Comparison of ENCODE assay signal across 11 mouse cellular contexts in the genomic region with DNA sequence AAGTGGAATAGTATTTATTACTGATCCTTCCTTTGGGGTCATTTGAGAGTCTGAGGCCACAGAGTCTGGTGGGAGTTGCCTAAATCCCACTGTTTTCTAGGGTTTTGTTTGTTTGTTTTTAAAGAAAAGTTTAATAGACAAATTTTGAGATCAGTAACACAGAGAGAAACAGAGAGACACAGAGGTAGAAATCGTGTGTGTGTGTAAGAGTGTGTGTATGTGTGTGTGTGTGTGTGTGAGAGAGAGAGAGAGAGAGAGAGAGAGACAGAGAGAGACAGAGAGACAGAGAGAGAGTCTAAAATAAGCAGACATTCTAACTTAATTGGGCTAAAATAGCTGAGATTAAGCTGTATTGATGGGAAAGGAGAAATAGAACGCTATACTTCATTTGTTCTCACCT. TPM values are rescaled to one million over a fixed set of nuclear protein-coding genes. Genes with fewer than 3 reads are reported as not detected.
DNase-seq lines count a peak whose midpoint lies in the region; ATAC-seq lines count a peak whose summit lies in the region.
"Had no signal": no experiment of that assay in that cellular context is flagged by ENCODE, and none has a peak within 500 bp of the region (broad histone marks: within the 10 kb centered on the region; RNA-seq: fewer than 3 reads in every experiment).

No protein-coding gene starts in this region.

- no peaks in the 10 kb centered on the region for H3K36me3 ChIP-seq in heart, embryonic 16.5 days (ENCODE audit: control insufficient read depth, insufficient read depth)
- no peaks in the 10 kb centered on the region for H3K36me3 ChIP-seq in lung, embryonic 16.5 days (ENCODE audit: control insufficient read depth, insufficient read depth, low read length)
- no peaks in the 10 kb centered on the region for H3K36me3 ChIP-seq in embryonic facial prominence, embryonic 12.5 days
- no peaks in the 10 kb centered on the region for H3K36me3 ChIP-seq in liver, embryonic 16.5 days (ENCODE audit: control insufficient read depth, insufficient read depth)

- ATAC-seq in heart, embryonic 16.5 days (replicated peaks; ENCODE audit: extremely low read depth, insufficient read depth, low FRiP score) = no peak
- no peak for ATAC-seq in lung, embryonic 16.5 days (ENCODE audit: low read depth)
- ATAC-seq in embryonic facial prominence, embryonic 12.5 days (ENCODE audit: insufficient number of reproducible peaks, insufficient read depth, low FRiP score, low TSS enrichment) = no peak
- no peak for ATAC-seq in liver, embryonic 16.5 days (ENCODE audit: low read depth)
- ATAC-seq in megakaryocyte-erythroid progenitor cell, adult 5-6 weeks (replicated peaks; ENCODE audit: low FRiP score, low TSS enrichment, poor library complexity, severe bottlenecking) = no peak

- H3K27ac ChIP-seq in heart, embryonic 16.5 days (ENCODE audit: low read length) = no peak overlapping the region
- peak overlapping the region; percentile 44 for H3K27ac ChIP-seq in lung, embryonic 16.5 days (ENCODE audit: low read length)
- H3K27ac ChIP-seq in embryonic facial prominence, embryonic 12.5 days = no peak overlapping the region
- H3K27ac ChIP-seq in liver, embryonic 16.5 days (ENCODE audit: low read length) = no peak overlapping the region

- H3K4me3 ChIP-seq in heart, embryonic 16.5 days (ENCODE audit: low read length) = peak overlapping the region; percentile 45
- peak overlapping the region; percentile 49 for H3K4me3 ChIP-seq in lung, embryonic 16.5 days (ENCODE audit: low read length)
- H3K4me3 ChIP-seq in embryonic facial prominence, embryonic 12.5 days = no peak overlapping the region
- H3K4me3 ChIP-seq in liver, embryonic 16.5 days (ENCODE audit: low read depth, low read length) = peak overlapping the region; percentile 45

- no peaks in the 10 kb centered on the region for H3K9me3 ChIP-seq in heart, embryonic 16.5 days (replicated peaks; ENCODE audit: control insufficient read depth, low read length)
- no peaks in the 10 kb centered on the region for H3K9me3 ChIP-seq in lung, embryonic 16.5 days (ENCODE audit: control insufficient read depth, low read length)
- no peaks in the 10 kb centered on the region for H3K9me3 ChIP-seq in embryonic facial prominence, embryonic 12.5 days
- no peaks in the 10 kb centered on the region for H3K9me3 ChIP-seq in liver, embryonic 16.5 days (replicated peaks; ENCODE audit: control insufficient read depth, low read length)

- no peak for DNase-seq in heart, postnatal 14 days
- no peak for DNase-seq in lung, postnatal 10 days
- no peak for DNase-seq in adrenal gland, postnatal 14 days
- DNase-seq: cerebellum, adult 18-20 months; gastrocnemius, postnatal 10 days; right cerebral cortex, postnatal 14 days had no signal

- H3K4me2 ChIP-seq in heart, embryonic 16.5 days (ENCODE audit: low read depth, low read length) = peak overlapping the region; percentile 45
- peak overlapping the region; percentile 51 for H3K4me2 ChIP-seq in lung, embryonic 16.5 days (ENCODE audit: low read depth, low read length)
- H3K4me2 ChIP-seq in embryonic facial prominence, embryonic 12.5 days (replicated peaks) = 0 out of 2 replicates have a peak overlapping the region, but pooled peaks have one; percentile 3
- no peak overlapping the region for H3K4me2 ChIP-seq in liver, embryonic 16.5 days (ENCODE audit: low read depth, low read length)

- 57% methylated on average over 2 of the region's 2 CpGs for WGBS in heart, embryonic 16.5 days
- 58% methylated on average over 2 of the region's 2 CpGs for WGBS in lung, embryonic 16.5 days
- 71% methylated on average over 2 of the region's 2 CpGs for WGBS in embryonic facial prominence, embryonic 12.5 days
- WGBS in liver, embryonic 16.5 days (ENCODE audit: insufficient replicate concordance) = 35% methylated on average over 2 of the region's 2 CpGs

- H3K27me3 ChIP-seq in heart, embryonic 16.5 days (ENCODE audit: control insufficient read depth, insufficient read depth, low read length) = no peaks in the 10 kb centered on the region
- H3K27me3 ChIP-seq in lung, embryonic 16.5 days (ENCODE audit: control insufficient read depth, insufficient read depth, low read depth, low read length) = no peaks in the 10 kb centered on the region
- no peaks in the 10 kb centered on the region for H3K27me3 ChIP-seq in embryonic facial prominence, embryonic 12.5 days
- no peaks in the 10 kb centered on the region for H3K27me3 ChIP-seq in liver, embryonic 16.5 days (ENCODE audit: control insufficient read depth, insufficient read depth, low read depth, low read length)

- H3K9ac ChIP-seq in heart, embryonic 16.5 days (ENCODE audit: low read length) = peak overlapping the region; percentile 42; the same call in 1 of the 2 replicates
- peak overlapping the region; percentile 60 for H3K9ac ChIP-seq in lung, embryonic 16.5 days (ENCODE audit: low read length)
- no peak overlapping the region for H3K9ac ChIP-seq in embryonic facial prominence, embryonic 12.5 days
- no peak overlapping the region for H3K9ac ChIP-seq in liver, embryonic 16.5 days (ENCODE audit: low read depth, low read length)

- H3K4me1 ChIP-seq in heart, embryonic 16.5 days (ENCODE audit: control insufficient read depth, insufficient read depth, low read length) = no peaks in the 10 kb centered on the region
- H3K4me1 ChIP-seq in lung, embryonic 16.5 days (replicated peaks; ENCODE audit: control insufficient read depth, insufficient read depth, low read length) = no peaks in the 10 kb centered on the region
- no peaks in the 10 kb centered on the region for H3K4me1 ChIP-seq in embryonic facial prominence, embryonic 12.5 days
- no peaks in the 10 kb centered on the region for H3K4me1 ChIP-seq in liver, embryonic 16.5 days (ENCODE audit: control insufficient read depth, low read depth, low read length)

- intact Hi-C loops in heart, postnatal 14 days (cut with DNase I) = no loop called here

RNA-seq across cellular contexts. Expression of a gene that starts 0.5 kb away (rescaled TPM):
- 13.9 and 15.7 TPM in 2 replicates for polyA plus RNA-seq in heart, embryonic 16.5 days (2015; fragmentation: Nextera tagmentation; extraction: Ambion mirVana)
- 10 to 100 TPM; 13.9 to 15.4 TPM for total RNA-seq in heart, postnatal 14 days (2021)
- polyA plus RNA-seq in lung, embryonic 16.5 days (2015; fragmentation: Nextera tagmentation; extraction: Ambion mirVana) = 43.1 and 49.9 TPM in 2 replicates
- polyA plus RNA-seq in embryonic facial prominence, embryonic 12.5 days (2016; fragmentation: Nextera tagmentation; extraction: Ambion mirVana) = 7.4 and 8.5 TPM in 2 replicates
- 4.8 TPM in 2 replicates for polyA plus RNA-seq in liver, embryonic 16.5 days (2015; fragmentation: Nextera tagmentation; extraction: Ambion mirVana)
- 12.3 and 27.0 TPM in 2 replicates for total RNA-seq in adrenal gland, postnatal 14 days (2021)
- total RNA-seq in megakaryocyte-erythroid progenitor cell, adult 5-6 weeks (2014; fragmentation: Nextera tagmentation) = 2.2 and 2.4 TPM in 2 replicates
- total RNA-seq in megakaryocyte-erythroid progenitor cell, adult 5-6 weeks (2017) = 1.3 TPM in 1 of 2 replicates, not detected in the other

RNA-seq across cellular contexts. Expression of a gene that starts 30.3 kb away (rescaled TPM):
- 0.97 and 1.5 TPM in 2 replicates for polyA plus RNA-seq in heart, embryonic 16.5 days (2015; fragmentation: Nextera tagmentation; extraction: Ambion mirVana)
- total RNA-seq in heart, postnatal 14 days (2021) = under 1 TPM; 0.07 to 0.24 TPM
- polyA plus RNA-seq in lung, embryonic 16.5 days (2015; fragmentation: Nextera tagmentation; extraction: Ambion mirVana) = 2.2 and 2.3 TPM in 2 replicates
- polyA plus RNA-seq in embryonic facial prominence, embryonic 12.5 days (2016; fragmentation: Nextera tagmentation; extraction: Ambion mirVana) = 1.5 and 1.9 TPM in 2 replicates
- 6.2 and 6.5 TPM in 2 replicates for polyA plus RNA-seq in liver, embryonic 16.5 days (2015; fragmentation: Nextera tagmentation; extraction: Ambion mirVana)
- 0.85 and 1.1 TPM in 2 replicates for total RNA-seq in adrenal gland, postnatal 14 days (2021)
- total RNA-seq in megakaryocyte-erythroid progenitor cell, adult 5-6 weeks (2014; fragmentation: Nextera tagmentation) = not detected in 2 replicates
- total RNA-seq in megakaryocyte-erythroid progenitor cell, adult 5-6 weeks (2017) = not detected in 2 replicates

Comparison
In these comparisons a context has a peak if more than half of its experiments do, and no peak if none do; other contexts are left out.
1. H3K9ac ChIP-seq: peak in heart, embryonic 16.5 days (single experiment) and lung, embryonic 16.5 days (single experiment); none in embryonic facial prominence, embryonic 12.5 days (single experiment) and liver, embryonic 16.5 days (single experiment).